Mouse (Mus musculus): ENCODE results near the gene Ocln.
A peak's percentile ranks its signal among the peaks of the same experiment; 100 is the strongest.
"Not testable (repeated sequence)": the region's sequence is repeated elsewhere in the genome, so short reads cannot be mapped to it uniquely, and the experiment has no call there.

Ocln gene

DNA sequence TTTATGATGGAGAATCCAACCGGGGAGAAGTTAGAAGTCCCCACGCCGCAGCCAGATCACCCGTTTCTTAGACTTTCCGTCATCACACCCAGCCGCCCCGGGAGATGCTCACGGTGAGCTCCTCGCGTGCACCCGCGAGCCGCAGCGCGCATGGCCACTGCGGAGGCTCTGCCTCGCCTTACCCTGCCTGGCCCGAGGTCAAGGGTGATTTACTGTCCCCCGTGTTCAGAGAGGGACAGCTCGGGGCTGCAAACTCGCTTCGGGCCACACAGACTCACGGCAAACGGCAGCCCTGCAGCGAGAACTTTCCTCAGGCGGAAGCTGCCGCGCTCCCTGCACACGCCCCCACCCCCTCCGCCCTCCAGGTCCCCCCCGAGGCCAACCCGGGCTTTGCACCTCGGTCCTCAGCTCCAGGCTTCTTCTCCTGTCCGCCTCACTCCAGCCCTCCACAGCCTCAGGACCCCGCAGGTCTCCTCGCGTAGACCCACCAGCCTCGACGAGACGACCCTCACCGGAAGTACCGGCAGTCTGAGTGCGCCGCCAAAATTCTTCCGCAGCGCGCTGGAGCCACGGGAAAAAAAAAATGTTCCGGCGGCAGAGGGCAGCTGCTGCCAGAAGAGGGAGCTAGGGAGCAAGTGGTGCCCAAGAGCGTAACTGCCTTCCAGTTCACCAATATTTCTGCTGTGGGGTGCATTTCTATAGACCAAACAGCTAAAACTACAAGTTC is 60.3 kb downstream of the Ocln start, which contains the start of gene Gtf2h2:
Gtf2h2 (minus strand) TSS at position 519 of the 727 bp plus-strand sequence.
- DNase-seq (ENCODE audit: low spot score in 2 of 2): peak; percentile 81 to 91

DNA sequence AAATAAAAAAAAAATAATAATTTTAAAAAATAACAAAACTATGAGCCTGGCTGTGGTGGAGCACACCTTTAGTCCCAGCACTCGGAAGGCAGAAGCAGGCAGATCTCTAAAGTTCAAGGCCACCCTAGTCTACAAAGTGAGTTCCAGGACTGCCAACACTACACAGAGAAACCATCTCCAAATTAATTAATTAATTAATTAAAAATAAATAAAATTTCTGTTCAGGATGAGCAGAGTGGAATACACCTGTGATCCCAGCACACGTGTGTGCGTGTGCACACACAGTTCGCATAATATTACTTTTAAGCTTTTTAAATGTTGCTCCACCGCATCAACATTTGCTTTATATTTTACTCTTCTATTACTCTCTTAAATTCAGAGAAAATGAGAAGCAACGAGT is 60.9 kb downstream of the Ocln start:
- no peak for DNase-seq (ENCODE audit: low spot score in 2 of 2)

DNA sequence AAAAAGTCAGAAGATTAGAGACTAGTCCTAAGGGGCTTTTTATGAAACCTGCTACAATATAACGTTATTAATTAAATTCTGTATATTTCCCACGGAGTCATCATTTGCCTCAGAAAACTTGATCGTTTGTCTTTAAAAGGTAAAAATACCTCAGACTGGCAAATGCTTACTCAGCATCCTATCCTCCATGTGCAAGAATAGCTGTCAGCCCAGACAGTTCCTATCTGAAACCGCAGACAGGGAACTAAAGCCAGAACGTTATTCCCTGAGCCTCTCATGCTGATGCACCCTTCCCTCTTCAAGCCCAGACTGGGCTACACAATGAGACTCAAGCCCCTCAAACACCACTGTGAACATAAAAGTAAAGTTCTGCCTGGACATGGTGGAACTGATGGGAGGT is 62.1 kb downstream of the Ocln start:
- DNase-seq (ENCODE audit: low spot score in 2 of 2): no peak

DNA sequence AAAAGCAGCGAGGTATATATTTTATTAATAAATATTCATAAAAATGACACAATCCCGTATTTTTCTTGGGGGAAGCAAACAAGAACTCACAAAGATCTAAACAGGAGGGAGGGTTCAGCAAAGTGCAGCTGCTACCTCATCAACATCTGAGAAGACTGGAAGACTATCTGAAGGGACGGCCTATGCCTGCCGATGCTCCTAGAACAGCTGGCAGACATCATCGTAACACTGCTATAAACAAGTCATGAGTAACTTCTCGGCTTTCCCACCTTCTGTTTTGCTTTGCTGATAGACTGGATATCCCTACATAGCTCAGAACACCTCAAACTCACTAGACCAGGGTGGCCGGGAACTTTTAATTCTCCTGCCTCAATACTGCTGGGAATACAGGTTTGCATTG is 68.9 kb downstream of the Ocln start:
- no peak for DNase-seq (ENCODE audit: low spot score in 2 of 2)

DNA sequence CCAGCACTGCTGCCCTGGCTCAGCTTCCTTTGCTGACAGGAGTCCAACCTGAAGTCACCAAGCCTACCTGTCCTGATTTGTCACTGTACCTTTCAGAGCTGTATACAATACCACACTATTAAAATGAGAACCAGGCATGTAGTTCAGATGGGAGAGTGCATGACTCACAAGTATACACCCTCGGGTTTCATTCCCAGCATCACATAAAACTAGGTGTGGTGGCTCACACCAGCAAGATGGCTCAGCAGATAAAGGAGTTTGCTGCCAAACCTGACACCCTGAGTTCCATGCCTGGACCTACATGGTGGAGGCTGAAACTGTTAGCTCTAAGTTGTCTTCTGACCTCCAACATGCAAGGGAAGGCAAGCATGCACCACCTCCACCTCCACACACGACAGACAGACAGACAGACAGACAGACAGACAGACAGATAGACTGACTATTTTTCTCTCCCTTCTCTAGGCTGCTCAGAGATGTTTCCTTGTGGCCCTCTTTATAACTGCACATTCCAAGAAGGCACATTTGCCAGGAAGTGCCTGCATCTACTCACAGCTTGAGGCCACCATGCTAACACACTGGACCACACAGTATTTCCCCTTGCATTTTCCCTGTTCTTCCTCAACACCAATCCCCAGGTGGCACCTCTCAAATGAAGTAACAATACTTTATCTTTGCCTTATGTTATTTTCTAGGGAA is 88.8 kb downstream of the Ocln start:
- no peak for DNase-seq (ENCODE audit: low spot score in 2 of 2)

DNA sequence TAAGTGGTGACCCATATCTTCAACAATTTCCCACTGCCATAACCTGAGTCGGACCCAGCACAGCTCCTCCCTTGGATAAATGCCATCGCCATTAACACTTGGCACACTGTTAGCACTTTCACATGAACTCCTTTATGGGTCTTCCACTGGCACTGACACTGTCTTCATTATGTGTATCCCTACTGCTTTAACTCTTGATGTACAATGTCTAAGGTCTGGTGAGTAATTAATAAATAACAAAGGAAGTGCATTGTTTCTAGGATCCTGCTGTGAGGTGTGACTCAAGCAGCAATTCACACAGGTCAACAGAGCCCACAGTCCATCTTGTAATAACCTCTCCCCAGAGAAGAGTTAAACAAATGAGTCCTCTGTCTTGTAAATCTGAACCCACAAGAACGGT is 91.2 kb downstream of the Ocln start:
- no peak for DNase-seq (ENCODE audit: low spot score in 2 of 2)

DNA sequence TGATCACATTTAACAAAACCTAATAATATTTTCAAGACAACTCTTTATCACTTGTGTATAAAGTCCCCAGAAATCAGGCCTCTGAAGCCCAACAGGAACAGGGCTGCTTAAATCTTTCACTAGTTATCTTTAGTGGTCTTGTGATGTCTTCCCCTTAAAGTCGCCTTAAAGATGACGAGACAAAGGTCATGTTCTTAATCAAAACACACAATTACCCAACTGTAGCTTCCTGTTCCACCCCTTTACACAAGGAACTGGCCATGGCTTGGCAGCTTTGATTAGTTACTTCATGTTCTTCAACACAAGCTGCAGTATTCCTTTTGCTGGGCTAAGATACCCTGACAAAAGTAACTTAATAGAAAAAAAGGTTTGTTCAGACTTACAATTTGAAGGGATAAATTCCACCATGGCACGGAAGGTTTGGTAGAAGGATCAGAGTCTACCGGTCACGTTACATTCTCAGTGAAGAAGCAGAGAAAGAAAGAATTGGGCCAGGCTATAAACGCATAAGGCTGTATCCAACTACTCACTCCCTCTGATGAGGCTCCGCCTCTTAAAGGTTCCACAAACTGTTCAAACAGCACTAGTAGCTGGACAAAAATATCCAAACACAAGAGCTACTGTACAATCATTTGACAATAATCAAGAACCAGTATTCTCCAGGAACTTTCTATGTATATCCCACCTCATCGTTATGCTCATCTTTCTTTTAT is 99.9 kb downstream of the Ocln start, which contains the start of gene Naip1:
Naip1 (minus strand) TSS at position 455 of the 713 bp plus-strand sequence.
- not testable (repeated sequence) for DNase-seq (ENCODE audit: low spot score in 2 of 2)

DNA sequence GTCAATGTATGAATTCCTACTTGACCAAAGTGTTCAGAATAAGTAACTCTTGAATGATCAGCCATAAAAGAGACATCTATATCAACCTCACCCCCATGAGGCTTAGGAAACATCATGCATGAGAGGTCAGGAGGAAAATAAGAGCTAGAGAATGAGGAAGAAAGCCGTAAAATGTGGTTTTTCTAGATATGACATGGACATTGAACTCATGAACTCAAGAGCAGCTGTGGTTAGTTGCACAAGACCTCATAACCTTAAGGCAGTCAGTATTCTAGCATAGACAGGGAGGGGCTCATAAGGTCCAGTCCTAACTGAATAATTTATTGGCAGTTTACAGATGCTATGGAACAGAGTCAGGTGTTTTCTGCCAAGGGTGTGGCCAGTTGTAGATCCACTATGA is 103.0 kb downstream of the Ocln start:
- no peak for DNase-seq (ENCODE audit: low spot score in 2 of 2)

All from right cerebral cortex, adult 2 months (tissue).